In the genomic region with DNA sequence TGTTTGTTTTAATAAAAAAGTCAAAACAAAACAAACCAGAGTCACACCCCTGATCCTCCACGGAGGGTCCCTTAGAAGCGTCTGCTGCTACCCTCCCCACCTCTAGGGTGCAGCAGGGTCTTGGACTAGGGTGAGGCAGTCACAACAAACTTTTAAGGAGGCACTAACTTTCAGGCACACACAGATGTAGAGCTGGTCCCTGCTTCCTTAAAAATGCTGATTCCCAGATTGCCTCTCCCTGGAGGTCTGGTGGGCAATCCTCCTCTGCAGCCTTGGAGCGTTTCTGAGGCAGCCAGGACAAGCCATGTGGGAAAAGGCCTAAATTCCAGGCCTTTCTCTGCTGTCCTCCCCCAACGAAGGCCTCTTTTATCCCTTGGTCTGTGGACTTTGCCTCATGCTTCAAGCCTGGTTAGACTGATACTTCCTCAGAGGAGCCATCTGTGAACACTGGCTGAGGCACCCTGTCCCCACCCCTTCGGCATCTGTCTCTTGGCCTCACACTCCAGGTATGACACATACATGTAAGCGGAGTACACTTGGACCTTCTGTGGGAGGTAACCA, we compare ENCODE assay signal across 11 mouse cellular contexts. TPM values are rescaled to one million over a fixed set of nuclear protein-coding genes. Genes with fewer than 3 reads are reported as not detected.
DNase-seq lines count a peak whose midpoint lies in the region; ATAC-seq and TF ChIP-seq lines count a peak whose summit lies in the region.
"Had no signal": no experiment of that assay in that cellular context is flagged by ENCODE, and none has a peak within 500 bp of the region (broad histone marks: within the 10 kb centered on the region; RNA-seq: fewer than 3 reads in every experiment).

No protein-coding gene starts in this region.

- H3K4me3 ChIP-seq in lung, adult 2 months (replicated peaks; ENCODE audit: extremely low read depth, low read depth, low read length), result no peak overlapping the region
- no peak overlapping the region for H3K4me3 ChIP-seq in cortical plate, adult 2 months (ENCODE audit: insufficient read depth, low read length)
- no peak overlapping the region for H3K4me3 ChIP-seq in kidney, embryonic 16.5 days (ENCODE audit: low read length)
- no peak overlapping the region for H3K4me3 ChIP-seq in forebrain, embryonic 11.5 days (ENCODE audit: low read depth, low read length)

- H3K4me1 ChIP-seq in lung, adult 2 months (ENCODE audit: control insufficient read depth, insufficient read depth, low read length), result peaks cover 19% of the 10 kb centered on the region
- no peaks in the 10 kb centered on the region; the same call in 1 of the 2 replicates for H3K4me1 ChIP-seq in cortical plate, adult 2 months (ENCODE audit: control insufficient read depth, insufficient read depth, low read length)
- peaks cover 51% of the 10 kb centered on the region for H3K4me1 ChIP-seq in kidney, embryonic 16.5 days (ENCODE audit: insufficient read depth, low read length)
- peaks cover 24% of the 10 kb centered on the region for H3K4me1 ChIP-seq in forebrain, embryonic 11.5 days (replicated peaks; ENCODE audit: control insufficient read depth, insufficient read depth, low read length)

- no peaks in the 10 kb centered on the region for H3K9me3 ChIP-seq in kidney, embryonic 16.5 days (ENCODE audit: low read length)
- no peaks in the 10 kb centered on the region for H3K9me3 ChIP-seq in forebrain, embryonic 11.5 days (ENCODE audit: control insufficient read depth, low read length)

- no peak overlapping the region for H3K4me2 ChIP-seq in kidney, embryonic 16.5 days (replicated peaks; ENCODE audit: low read depth, low read length)
- H3K4me2 ChIP-seq in forebrain, embryonic 11.5 days (ENCODE audit: low read depth, low read length, severe bottlenecking), result no peak overlapping the region

- 0 out of 2 replicates have a peak, but pooled peaks have one; percentile 14 for ATAC-seq in kidney, embryonic 16.5 days (ENCODE audit: low FRiP score, low TSS enrichment)
- no peak for ATAC-seq in forebrain, embryonic 11.5 days (replicated peaks; ENCODE audit: low FRiP score)

- H3K27ac ChIP-seq in cortical plate, adult 2 months (ENCODE audit: insufficient read depth, low read length), result no peak overlapping the region
- peak overlapping the region; percentile 52 for H3K27ac ChIP-seq in kidney, embryonic 16.5 days (ENCODE audit: low read length)
- no peak overlapping the region for H3K27ac ChIP-seq in forebrain, embryonic 11.5 days (ENCODE audit: low read depth, low read length)

- TF ChIP-seq CTCF in lung, adult 2 months (IDR thresholded peaks at IDR 0.05; ENCODE audit: insufficient read depth, low read length), result peak; percentile 65
- TF ChIP-seq CTCF in cortical plate, adult 2 months (IDR thresholded peaks at IDR 0.05; ENCODE audit: extremely low read depth, insufficient read depth, low read length), result 0 out of 2 replicates have a peak, but pooled peaks have one; percentile 5

- no peaks in the 10 kb centered on the region for H3K36me3 ChIP-seq in kidney, embryonic 16.5 days (ENCODE audit: insufficient read depth, low read length)
- no peaks in the 10 kb centered on the region for H3K36me3 ChIP-seq in forebrain, embryonic 11.5 days (ENCODE audit: control insufficient read depth, insufficient read depth, low read length)

- no peak for TF ChIP-seq POLR2A in lung, adult 2 months (IDR thresholded peaks at IDR 0.05; ENCODE audit: borderline replicate concordance, extremely low read depth, low read depth, low read length)
- TF ChIP-seq POLR2A in cortical plate, adult 2 months (IDR thresholded peaks at IDR 0.05; ENCODE audit: extremely low read depth, insufficient read depth, low read length), result no peak

- H3K9ac ChIP-seq in kidney, embryonic 16.5 days (replicated peaks; ENCODE audit: low read length), result no peak overlapping the region; the same call in 1 of the 2 replicates
- H3K9ac ChIP-seq in forebrain, embryonic 11.5 days (ENCODE audit: low read length), result no peak overlapping the region

- H3K27me3 ChIP-seq in kidney, embryonic 16.5 days (ENCODE audit: insufficient read depth, low read length), result no peaks in the 10 kb centered on the region
- peaks cover 9% of the 10 kb centered on the region; the same call in 1 of the 2 replicates for H3K27me3 ChIP-seq in forebrain, embryonic 11.5 days (ENCODE audit: control insufficient read depth, insufficient read depth, low read length)

- WGBS in lung, adult 2 months, result 50% methylated on average over 6 of the region's 6 CpGs
- WGBS in kidney, embryonic 16.5 days, result 37% methylated on average over 6 of the region's 6 CpGs
- 42% methylated on average over 6 of the region's 6 CpGs for WGBS in forebrain, embryonic 11.5 days

- DNase-seq in lung, adult 2 months, result no peak
- no peak for DNase-seq in lung, postnatal 25 days (ENCODE audit: low spot score)
- DNase-seq in thymus, postnatal 10 days (ENCODE audit: low spot score in 2 of 2), result peak; percentile 51 to 59
- no peak for DNase-seq in left cerebral cortex, adult 8-10 months (ENCODE audit: low spot score in 2 of 2)
- DNase-seq in forebrain, embryonic 11.5 days (ENCODE audit: low spot score), result no peak
- DNase-seq in adrenal gland, postnatal 10 days, result no peak
- DNase-seq: cerebellum, adult 9-11 months had no signal

RNA-seq across cellular contexts. Expression of gene Irf1, which starts 10.9 kb away (rescaled TPM):
- polyA plus RNA-seq in lung, adult 2 months (2012; rRNA removed), result 130 and 190 TPM in 2 replicates
- polyA plus RNA-seq in cortical plate, adult 2 months (2012; rRNA removed), result 10.9 and 13.8 TPM in 2 replicates
- polyA plus RNA-seq in kidney, embryonic 16.5 days (2015; fragmentation: Nextera tagmentation; extraction: Ambion mirVana), result 16.9 and 17.4 TPM in 2 replicates
- total RNA-seq in left cerebral cortex, adult 8-10 months (2022), result 10 to 100 TPM in 2 of 4 experiments, 1 to 10 TPM in 2; 6.8 to 10.8 (median 9.4) TPM
- polyA plus RNA-seq in forebrain, embryonic 11.5 days (2014; fragmentation: Nextera tagmentation; extraction: Ambion mirVana), result 4.0 and 4.3 TPM in 2 replicates
- total RNA-seq in adrenal gland, postnatal 10 days (2021), result 10 to 100 TPM; 20.0 to 36.7 TPM

RNA-seq across cellular contexts. Expression of gene Gm17334, which starts 14.1 kb away (rescaled TPM):
- polyA plus RNA-seq in lung, adult 2 months (2012; rRNA removed), result 4.6 and 4.7 TPM in 2 replicates
- 1.4 and 2.3 TPM in 2 replicates for polyA plus RNA-seq in cortical plate, adult 2 months (2012; rRNA removed)
- 0.27 and 0.30 TPM in 2 replicates for polyA plus RNA-seq in kidney, embryonic 16.5 days (2015; fragmentation: Nextera tagmentation; extraction: Ambion mirVana)
- 1 to 10 TPM in 1 of 4 experiments, under 1 TPM in 2, not detected in 1; 0.42 to 2.4 (median 0.64) TPM for total RNA-seq in left cerebral cortex, adult 8-10 months (2022)
- polyA plus RNA-seq in forebrain, embryonic 11.5 days (2014; fragmentation: Nextera tagmentation; extraction: Ambion mirVana), result not detected in 2 replicates
- total RNA-seq in adrenal gland, postnatal 10 days (2021), result 1 to 10 TPM in 1 of 2 experiments, not detected in 1; 1.2 TPM
- polyA plus RNA-seq: testis, adult 2 months had no signal

RNA-seq across cellular contexts. Expression of gene Il5, which starts 38.3 kb away (rescaled TPM):
- 0.07 and 0.14 TPM in 2 replicates for polyA plus RNA-seq in lung, adult 2 months (2012; rRNA removed)
- polyA plus RNA-seq in cortical plate, adult 2 months (2012; rRNA removed), result 0.15 and 0.34 TPM in 2 replicates
- not detected in 2 replicates for polyA plus RNA-seq in kidney, embryonic 16.5 days (2015; fragmentation: Nextera tagmentation; extraction: Ambion mirVana)
- total RNA-seq in left cerebral cortex, adult 8-10 months (2022), result not detected
- not detected in 2 replicates for polyA plus RNA-seq in forebrain, embryonic 11.5 days (2014; fragmentation: Nextera tagmentation; extraction: Ambion mirVana)
- not detected for total RNA-seq in adrenal gland, postnatal 10 days (2021)
- polyA plus RNA-seq: liver, embryonic 16.5 days had no signal

RNA-seq across cellular contexts. Expression of gene Rad50, which starts 51.8 kb away (rescaled TPM):
- 4.3 and 6.7 TPM in 2 replicates for polyA plus RNA-seq in lung, adult 2 months (2012; rRNA removed)
- polyA plus RNA-seq in cortical plate, adult 2 months (2012; rRNA removed), result 6.1 and 6.8 TPM in 2 replicates
- 24.9 TPM in 2 replicates for polyA plus RNA-seq in kidney, embryonic 16.5 days (2015; fragmentation: Nextera tagmentation; extraction: Ambion mirVana)
- 10 to 100 TPM in 3 of 4 experiments, 1 to 10 TPM in 1; 9.9 to 12.1 (median 11.8) TPM for total RNA-seq in left cerebral cortex, adult 8-10 months (2022)
- polyA plus RNA-seq in forebrain, embryonic 11.5 days (2014; fragmentation: Nextera tagmentation; extraction: Ambion mirVana), result 24.3 and 27.6 TPM in 2 replicates
- 10 to 100 TPM; 12.6 to 16.8 TPM for total RNA-seq in adrenal gland, postnatal 10 days (2021)

Comparison
In these comparisons a context has a peak if more than half of its experiments do, and no peak if none do; other contexts are left out.
1. DNase-seq: peak in thymus, postnatal 10 days (2 of 2); none in lung, adult 2 months (single experiment), lung, postnatal 25 days (single experiment), left cerebral cortex, adult 8-10 months (0 of 2), forebrain, embryonic 11.5 days (single experiment) and adrenal gland, postnatal 10 days (single experiment).